Mouse (Mus musculus): ENCODE measurements around the gene Plekhg6. TPM values are rescaled to one million over a fixed set of nuclear protein-coding genes. Genes with fewer than 3 reads are reported as not detected.

Gene Plekhg6
- total RNA-seq, 2 experiments from 2014 or later, result 0.14 to 0.24 TPM

DNA sequence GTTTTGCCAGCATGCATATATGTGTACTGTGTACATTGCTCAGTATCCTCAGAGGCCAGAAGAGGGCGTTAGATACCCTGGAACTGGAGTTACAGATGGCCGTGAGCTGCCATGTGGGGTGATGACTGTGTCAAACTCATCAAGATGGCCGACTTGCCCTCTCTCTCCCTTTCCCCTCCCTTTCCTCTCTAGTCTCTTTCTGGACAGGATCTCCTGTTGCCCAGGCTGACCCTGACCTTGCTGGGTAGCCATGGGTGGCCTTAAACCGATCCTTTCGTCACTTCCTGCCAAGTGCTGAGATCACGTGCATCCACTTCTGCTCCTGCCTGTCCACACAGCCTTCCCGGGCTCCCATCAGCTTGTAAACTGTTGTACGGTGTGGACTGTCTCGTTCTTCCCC is 20.6 kb downstream of the Plekhg6 start:
- intact Hi-C loops (cut with DNase I), result loop anchor here (5.0 kb wide), 1 partner anchor 83 kb away; no protein-coding TSS in a partner anchor
- DNase-seq (ENCODE audit: extremely low spot score in 1 of 2, low spot score in 2 of 2), result no peak

- no peak for DNase-seq (ENCODE audit: extremely low spot score in 1 of 2, low spot score in 2 of 2)
- intact Hi-C loops (cut with DNase I), result loop anchor here (5.0 kb wide), 1 partner anchor 80 kb away; no protein-coding TSS in a partner anchor
Observed at GRCm38 (mm10) chr6:125357334-125357733, 23.3 kb downstream of the Plekhg6 start.

- intact Hi-C loops (cut with DNase I), result loop anchor here (5.0 kb wide), 1 partner anchor 79 kb away; no protein-coding TSS in a partner anchor
- DNase-seq (ENCODE audit: extremely low spot score in 1 of 2, low spot score in 2 of 2), result no peak
Observed at GRCm38 (mm10) chr6:125356264-125356663, 24.3 kb downstream of the Plekhg6 start.

- intact Hi-C loops (cut with DNase I), result loop anchor here (5.0 kb wide), 1 partner anchor 78 kb away; no protein-coding TSS in a partner anchor
- no peak for DNase-seq (ENCODE audit: extremely low spot score in 1 of 2, low spot score in 2 of 2)
Observed at GRCm38 (mm10) chr6:125355197-125355741, 25.3 kb downstream of the Plekhg6 start.

DNA sequence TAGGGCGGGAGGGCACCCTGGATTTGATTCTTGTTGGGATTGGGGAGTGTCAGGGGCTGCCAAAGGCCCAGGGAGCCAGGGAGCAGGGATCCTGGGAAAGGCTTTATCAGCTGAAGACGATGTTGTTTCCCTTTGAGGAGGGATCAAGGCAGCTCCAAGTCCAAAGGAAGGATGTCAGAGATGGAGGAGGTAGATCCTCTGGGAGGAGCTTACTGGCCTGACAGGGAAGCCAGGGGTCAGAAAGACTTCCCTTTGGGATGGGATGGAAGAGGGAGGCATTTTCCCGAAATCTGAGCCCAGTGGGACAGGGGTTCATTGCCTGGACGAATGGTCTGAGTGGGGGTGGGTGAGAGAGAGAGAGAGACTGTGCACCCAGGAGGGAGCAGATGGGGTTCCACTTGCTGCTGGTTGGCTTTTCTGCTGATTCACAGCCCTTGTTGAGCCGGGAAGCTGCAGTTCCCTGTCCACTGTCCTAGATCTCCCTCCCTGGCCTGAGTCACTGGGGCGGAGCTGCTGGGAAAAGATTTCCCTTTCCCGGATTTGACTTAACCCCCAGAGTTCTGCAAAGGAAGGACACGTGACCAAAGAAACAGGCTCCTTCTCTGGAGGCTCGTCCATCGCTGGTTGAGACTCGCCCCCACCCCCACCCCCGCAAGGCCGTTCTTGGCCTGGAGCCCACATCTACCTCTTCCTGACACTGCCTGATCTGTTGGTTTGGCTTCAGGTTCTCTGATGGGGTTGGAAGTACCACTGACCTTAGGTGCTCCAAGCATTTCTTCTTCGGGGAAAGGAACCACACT is 26.0 kb downstream of the Plekhg6 start:
- intact Hi-C loops (cut with DNase I), result loop anchor here (5.0 kb wide), 1 partner anchor 77 kb away; no protein-coding TSS in a partner anchor
- DNase-seq (ENCODE audit: extremely low spot score in 1 of 2, low spot score in 2 of 2), result peak in 1 of 2 experiments; percentile 77

GRCm38 (mm10) chr6:125353655-125354054 is 26.9 kb downstream of the Plekhg6 start:
- DNase-seq (ENCODE audit: extremely low spot score in 1 of 2, low spot score in 2 of 2), result no peak
- intact Hi-C loops (cut with DNase I), result no loop called here

DNA sequence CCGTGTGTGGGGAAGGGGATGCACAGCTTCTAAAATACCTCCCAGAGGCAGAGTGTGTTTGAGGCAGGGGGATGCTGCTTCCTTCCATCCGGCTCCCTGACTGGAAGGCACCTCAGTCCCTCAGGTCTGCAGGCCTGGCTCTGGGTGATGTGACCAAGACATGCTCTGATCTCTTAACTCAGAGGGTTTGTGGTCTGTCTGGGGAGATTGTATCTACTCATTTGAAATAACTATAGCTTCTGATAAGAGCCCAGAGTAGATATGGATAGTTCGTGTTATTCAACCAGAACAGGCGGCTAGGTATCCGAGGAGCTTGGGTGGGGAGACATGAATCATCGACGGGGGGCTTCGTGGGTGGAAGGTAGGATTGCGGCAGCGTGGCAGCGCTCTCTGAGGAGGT is 27.4 kb downstream of the Plekhg6 start:
- DNase-seq (ENCODE audit: extremely low spot score in 1 of 2, low spot score in 2 of 2), result no peak
- intact Hi-C loops (cut with DNase I), result no loop called here

- DNase-seq (ENCODE audit: extremely low spot score in 1 of 2, low spot score in 2 of 2), result no peak
- intact Hi-C loops (cut with DNase I), result no loop called here
Observed at GRCm38 (mm10) chr6:125352811-125353210, 27.8 kb downstream of the Plekhg6 start.

DNA sequence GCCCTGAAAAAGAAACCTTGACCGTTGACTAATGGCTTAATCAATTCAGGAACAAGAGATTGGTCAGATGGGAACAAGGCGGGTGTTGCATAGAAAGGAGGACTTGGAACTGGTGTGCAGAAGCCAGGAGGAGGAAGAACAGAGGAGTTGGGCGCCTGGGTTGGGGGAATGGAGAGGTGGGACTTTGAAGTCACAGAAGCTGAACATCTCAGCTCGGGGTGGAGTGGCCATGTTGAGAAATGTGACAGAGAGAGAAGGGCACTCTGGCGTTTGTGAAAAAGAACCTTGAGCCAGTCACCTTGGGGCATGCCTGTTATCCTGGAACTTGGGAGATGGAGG is 28.6 kb downstream of the Plekhg6 start:
- DNase-seq (ENCODE audit: extremely low spot score in 1 of 2, low spot score in 2 of 2), result no peak
- intact Hi-C loops (cut with DNase I), result no loop called here

- intact Hi-C loops (cut with DNase I), result no loop called here
- DNase-seq (ENCODE audit: extremely low spot score in 1 of 2, low spot score in 2 of 2), result no peak
Observed at GRCm38 (mm10) chr6:125351368-125352045, 29.1 kb downstream of the Plekhg6 start.

GRCm38 (mm10) chr6:125350995-125351324 is 29.6 kb downstream of the Plekhg6 start:
- intact Hi-C loops (cut with DNase I), result no loop called here
- DNase-seq (ENCODE audit: extremely low spot score in 1 of 2, low spot score in 2 of 2), result no peak

- no peak for DNase-seq (ENCODE audit: extremely low spot score in 1 of 2, low spot score in 2 of 2)
- intact Hi-C loops (cut with DNase I), result no loop called here
Observed at GRCm38 (mm10) chr6:125350231-125350994, 30.2 kb downstream of the Plekhg6 start.

DNA sequence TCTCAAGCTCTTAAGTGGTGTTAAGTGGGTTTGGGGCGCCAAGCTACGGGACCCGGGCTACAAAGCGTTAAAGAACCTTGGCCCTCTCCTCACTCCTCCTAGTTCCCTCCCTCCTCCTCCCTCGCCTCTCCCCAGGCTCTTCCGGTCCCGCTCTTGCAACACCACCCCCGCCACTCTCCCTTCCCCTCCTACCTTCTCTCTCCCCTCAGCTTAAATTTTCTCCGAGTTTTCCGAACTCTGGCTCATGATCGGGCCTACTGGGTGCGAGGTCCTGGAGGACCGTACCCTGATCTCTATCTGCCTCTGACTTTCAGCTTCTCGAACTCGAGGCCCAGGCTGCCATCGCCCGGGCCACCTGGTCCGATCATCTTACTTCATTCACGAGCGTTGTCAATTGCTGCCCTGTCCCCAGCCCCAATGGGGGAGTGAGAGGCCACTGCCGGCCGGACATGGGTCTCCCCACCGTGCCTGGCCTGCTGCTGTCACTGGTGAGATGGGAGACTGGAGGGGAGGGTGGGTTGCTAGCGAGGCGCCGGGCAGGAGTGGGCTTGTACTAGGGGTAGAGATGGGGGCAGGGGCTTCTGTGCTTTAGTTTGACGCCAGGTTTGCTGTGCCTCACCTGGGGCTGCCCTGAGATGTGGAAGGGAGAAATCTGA is 30.9 kb downstream of the Plekhg6 start:
- intact Hi-C loops (cut with DNase I), result no loop called here
- peak in 1 of 2 experiments; percentile 76 for DNase-seq (ENCODE audit: extremely low spot score in 1 of 2, low spot score in 2 of 2)

DNA sequence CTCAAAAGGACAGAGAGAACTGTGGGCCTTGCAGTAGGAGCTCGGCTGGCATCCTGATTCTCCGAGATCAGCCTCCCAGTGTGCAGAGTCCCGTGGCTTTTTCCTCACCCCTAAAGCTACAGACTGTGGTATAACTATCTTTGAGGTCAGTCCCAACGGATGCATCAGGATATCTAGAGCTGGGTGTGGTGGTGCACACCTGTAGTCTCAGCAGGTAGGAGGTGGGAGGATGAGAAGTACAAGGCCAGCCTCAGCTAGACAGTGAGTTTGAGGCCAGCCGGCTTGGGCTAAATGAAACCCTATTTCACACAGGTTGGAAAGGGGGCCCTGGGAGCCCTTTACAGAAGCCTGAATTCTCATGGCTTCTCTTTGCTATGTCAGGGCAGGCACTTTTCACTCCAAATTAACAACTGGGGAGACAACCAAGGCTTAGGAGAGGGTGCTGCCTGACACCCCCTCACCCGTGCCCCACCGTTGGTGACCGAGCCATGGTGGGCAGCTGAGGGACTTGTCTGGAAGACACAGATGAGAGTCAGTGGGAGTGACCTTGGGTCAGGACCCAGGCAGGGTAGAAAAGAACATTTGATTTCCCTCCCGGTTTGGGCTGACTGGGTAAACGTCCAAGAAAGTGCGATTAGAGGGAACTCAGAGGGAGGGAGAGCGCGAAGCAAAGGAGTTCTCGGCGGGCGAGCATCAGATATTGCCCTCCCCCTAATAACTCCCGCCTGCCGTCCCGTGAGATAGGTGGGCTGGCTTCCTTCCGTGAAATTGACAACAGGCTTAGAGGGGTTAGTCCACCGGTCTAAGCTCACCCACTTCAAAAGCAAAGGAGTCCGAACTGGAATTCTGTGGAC is 31.6 kb downstream of the Plekhg6 start, which contains the start of gene Tnfrsf1a:
TSS of gene Tnfrsf1a (plus strand) at position 642 of the 854 bp plus-strand sequence.
- DNase-seq (ENCODE audit: extremely low spot score in 1 of 2, low spot score in 2 of 2), result no peak
- intact Hi-C loops (cut with DNase I), result no loop called here

DNA sequence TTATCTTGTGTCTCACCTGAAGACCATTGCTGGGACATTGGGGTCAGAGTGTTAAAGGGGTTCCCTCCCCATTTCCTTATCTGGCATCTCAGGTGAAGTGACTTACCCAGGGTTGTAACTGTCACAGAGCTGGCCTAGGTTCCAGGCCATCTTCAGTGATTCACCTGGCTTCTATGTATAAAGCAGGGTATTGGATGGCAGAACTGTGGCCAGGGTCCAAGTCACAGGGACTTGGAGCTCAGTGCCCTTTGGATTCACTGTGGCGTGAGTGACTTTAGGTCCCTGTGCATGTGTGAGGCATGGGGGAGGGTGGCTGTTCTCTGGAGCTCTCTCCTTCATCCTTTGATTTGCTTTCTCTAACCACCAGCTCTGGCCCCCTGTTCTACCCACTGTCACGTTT is 34.6 kb downstream of the Plekhg6 start:
- no peak for DNase-seq (ENCODE audit: extremely low spot score in 1 of 2, low spot score in 2 of 2)
- intact Hi-C loops (cut with DNase I), result no loop called here

- intact Hi-C loops (cut with DNase I), result no loop called here
- no peak for DNase-seq (ENCODE audit: extremely low spot score in 1 of 2, low spot score in 2 of 2)
Observed at GRCm38 (mm10) chr6:125345625-125346024, 35.0 kb downstream of the Plekhg6 start.

GRCm38 (mm10) chr6:125344866-125345265 is 35.7 kb downstream of the Plekhg6 start:
- DNase-seq (ENCODE audit: extremely low spot score in 1 of 2, low spot score in 2 of 2), result no peak
- intact Hi-C loops (cut with DNase I), result no loop called here

- no peak for DNase-seq (ENCODE audit: extremely low spot score in 1 of 2, low spot score in 2 of 2)
- intact Hi-C loops (cut with DNase I), result no loop called here
Observed at GRCm38 (mm10) chr6:125344084-125344483, 36.5 kb downstream of the Plekhg6 start.
